Mouse (Mus musculus) ES-Bruce4 (cell line): Measurements from ENCODE around the gene BC048562. TPM values are rescaled to one million over a fixed set of nuclear protein-coding genes. Genes with fewer than 3 reads are reported as not detected.
A peak's percentile ranks its signal among the peaks of the same experiment; 100 is the strongest.

Experiments
- H3K27ac ChIP-seq: 2 replicates; pipeline ENCODE4 v1.5.1; 2012; ENCODE audit warnings: low read length, inconsistent platforms; ENCODE audit not compliant: insufficient read depth
- H3K27me3 ChIP-seq: 2 replicates; pipeline ENCODE4 v1.6.1; 2012; ENCODE audit warnings: mild to moderate bottlenecking, low read length, inconsistent platforms; ENCODE audit not compliant: control insufficient read depth, poor library complexity, insufficient read depth, severe bottlenecking
- H3K36me3 ChIP-seq: 2 replicates; pipeline ENCODE4 v1.6.1; 2012; ENCODE audit warnings: inconsistent platforms, mild to moderate bottlenecking, low read length, moderate library complexity; ENCODE audit not compliant: control insufficient read depth, poor library complexity, insufficient read depth, severe bottlenecking
- H3K4me1 ChIP-seq: one replicate; pipeline ENCODE4 v1.8.1; 2011; ENCODE audit warnings: low read length; ENCODE audit not compliant: control insufficient read depth, insufficient read depth
- H3K4me3 ChIP-seq: 2 replicates; pipeline ENCODE4 v1.5.1; 2011; ENCODE audit warnings: low read depth, mild to moderate bottlenecking, low read length
- H3K9ac ChIP-seq: 2 replicates; pipeline ENCODE4 v1.6.1; 2012; ENCODE audit warnings: low read depth, mild to moderate bottlenecking, inconsistent platforms; ENCODE audit not compliant: poor library complexity, severe bottlenecking
- H3K9me3 ChIP-seq: replicated peaks from 2 replicates; pipeline ENCODE4 v1.6.1; 2012; ENCODE audit warnings: mild to moderate bottlenecking, low read length, inconsistent platforms; ENCODE audit not compliant: control insufficient read depth, poor library complexity, insufficient read depth, severe bottlenecking
- CTCF ChIP-seq: IDR thresholded peaks from one replicate; pipeline ENCODE4 v1.8.1; 2011; ENCODE audit warnings: low read depth, low read length
- EP300 ChIP-seq: IDR thresholded peaks from 2 replicates; pipeline ENCODE4 v1.6.1; 2011; ENCODE audit warnings: low read depth, low read length; ENCODE audit not compliant: insufficient read depth
- POLR2A ChIP-seq: IDR thresholded peaks from one replicate; pipeline ENCODE4 v1.8.1; 2011; ENCODE audit warnings: low read length; ENCODE audit not compliant: insufficient read depth
- polyA plus RNA-seq: library from polyadenylated mRNA; stranded (reverse); fragments of >200 nt; gene quantifications from 2 replicates; pipeline ENCODE4 v1.2.4, GENCODE M21; 2011; ENCODE audit warnings: low read depth; ENCODE audit not compliant: missing spikeins, insufficient read depth, insufficient read length

The BC048562 gene
- polyA plus RNA-seq = not detected in 2 replicates

DNA sequence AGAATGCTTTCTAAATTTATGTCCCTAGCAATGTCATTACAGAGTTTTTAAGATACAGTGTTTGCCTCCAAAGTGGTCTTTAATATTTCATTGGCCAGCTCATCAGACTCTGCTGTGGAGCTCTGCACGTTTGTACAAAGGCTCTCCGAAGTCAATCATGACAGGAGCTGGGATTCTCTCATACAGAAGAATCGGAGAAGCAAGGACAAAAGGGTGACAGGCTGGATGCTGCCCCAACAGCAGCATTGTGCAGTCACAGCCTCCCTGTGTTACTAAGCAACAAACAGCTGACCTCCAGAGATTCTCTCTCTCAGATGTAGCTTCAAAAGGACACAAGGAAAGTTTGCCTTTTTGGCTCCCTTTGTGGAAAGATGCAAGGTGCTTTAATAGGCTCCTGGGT is at the start of gene BC048562:
BC048562 (plus strand) TSS at position 301 of the 400 bp plus-strand sequence.
- Histone ChIP-seq H3K9ac (no peak within 1 kb of the TSS), H3K4me3 (no peak within 1 kb of the TSS), H3K36me3 (no peaks in the 10 kb centered on the region), H3K9me3 (no peaks in the 10 kb centered on the region), H3K27ac (no peak within 1 kb of the TSS), H3K4me1 (no peaks in the 10 kb centered on the region), H3K27me3 (no peaks in the 10 kb centered on the region)
- TF ChIP-seq POLR2A (no peak), EP300 (no peak), CTCF (no peak)

DNA sequence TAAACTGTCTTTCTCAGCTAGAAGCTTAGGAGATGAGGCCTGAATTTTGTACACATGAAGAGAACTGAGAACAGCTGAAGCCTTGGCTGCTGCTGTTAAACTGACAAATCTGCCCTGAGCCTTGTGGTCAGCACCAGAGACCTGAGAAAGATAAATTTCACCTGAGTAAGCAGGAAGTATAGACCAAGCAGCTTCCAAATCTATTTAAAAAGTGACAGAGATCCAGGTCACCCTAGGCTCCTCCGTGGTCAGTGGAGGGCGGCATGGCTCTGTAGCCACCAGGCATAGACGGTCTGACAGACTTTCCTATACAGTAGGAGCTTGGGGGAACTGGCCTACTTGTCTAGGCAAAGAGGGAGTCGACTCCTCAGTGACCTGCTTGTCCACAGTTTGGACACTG is 49.5 kb upstream of the BC048562 start:
- Histone ChIP-seq H3K4me1 (peaks cover 8% of the 10 kb centered on the region), H3K27me3 (no peaks in the 10 kb centered on the region), H3K9me3 (no peaks in the 10 kb centered on the region), H3K9ac (no peak overlapping the region), H3K4me3 (no peak overlapping the region), H3K27ac (no peak overlapping the region), H3K36me3 (peaks cover 6% of the 10 kb centered on the region; the same call in 1 of the 2 replicates)
- TF ChIP-seq CTCF (no peak), POLR2A (no peak), EP300 (no peak)

DNA sequence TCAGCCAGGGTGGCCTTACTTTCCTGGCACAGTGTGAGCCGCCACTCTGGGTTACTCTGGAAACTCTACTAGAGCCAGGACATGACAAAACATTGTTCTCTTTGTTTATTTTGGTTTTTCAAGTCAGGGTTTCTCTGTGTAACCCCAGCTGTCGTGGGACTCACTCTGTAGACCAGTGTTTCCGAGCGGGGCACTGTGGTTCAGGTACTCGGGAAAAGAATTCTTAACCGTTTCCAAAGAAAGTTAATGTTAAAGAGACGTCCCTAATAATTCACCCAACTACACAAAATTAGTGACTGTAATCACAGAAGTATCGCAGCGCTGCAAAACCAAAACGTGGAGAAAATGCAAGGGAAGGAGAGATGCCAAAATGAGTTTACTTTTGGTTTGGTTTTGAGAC is 47.7 kb upstream of the BC048562 start:
- Histone ChIP-seq H3K36me3 (peaks cover 2% of the 10 kb centered on the region; the same call in 1 of the 2 replicates), H3K9me3 (no peaks in the 10 kb centered on the region), H3K9ac (no peak overlapping the region), H3K27ac (no peak overlapping the region), H3K27me3 (no peaks in the 10 kb centered on the region), H3K4me1 (peaks cover 10% of the 10 kb centered on the region), H3K4me3 (no peak overlapping the region)
- no peak for TF ChIP-seq POLR2A
- TF ChIP-seq CTCF = no peak
- no peak for TF ChIP-seq EP300

DNA sequence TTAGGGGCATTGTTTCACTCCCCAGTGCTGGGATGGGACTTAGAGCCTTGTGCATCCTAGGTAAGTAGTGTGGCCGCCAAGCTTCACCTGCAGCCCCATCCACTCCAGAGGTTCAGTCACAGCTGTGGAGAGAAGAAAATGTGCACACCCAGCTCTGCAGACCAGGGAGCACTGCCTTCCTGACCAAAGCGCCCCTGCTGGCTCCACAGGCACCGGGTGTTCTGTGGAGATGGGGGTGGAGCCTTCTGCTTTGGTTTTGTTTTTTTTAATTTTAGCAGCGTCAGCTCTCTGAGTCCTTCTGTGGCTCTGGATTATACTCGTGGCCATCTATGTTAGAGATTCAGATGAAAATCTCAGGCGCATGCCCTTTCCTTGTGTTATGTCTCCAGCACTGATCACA is 47.1 kb upstream of the BC048562 start:
- no peaks in the 10 kb centered on the region for H3K9me3 ChIP-seq
- no peaks in the 10 kb centered on the region for H3K36me3 ChIP-seq
- H3K27ac ChIP-seq = no peak overlapping the region
- no peaks in the 10 kb centered on the region for H3K27me3 ChIP-seq
- no peak overlapping the region for H3K9ac ChIP-seq
- TF ChIP-seq CTCF (no peak), EP300 (no peak), POLR2A (no peak)
- H3K4me1 ChIP-seq = peaks cover 10% of the 10 kb centered on the region
- no peak overlapping the region for H3K4me3 ChIP-seq

DNA sequence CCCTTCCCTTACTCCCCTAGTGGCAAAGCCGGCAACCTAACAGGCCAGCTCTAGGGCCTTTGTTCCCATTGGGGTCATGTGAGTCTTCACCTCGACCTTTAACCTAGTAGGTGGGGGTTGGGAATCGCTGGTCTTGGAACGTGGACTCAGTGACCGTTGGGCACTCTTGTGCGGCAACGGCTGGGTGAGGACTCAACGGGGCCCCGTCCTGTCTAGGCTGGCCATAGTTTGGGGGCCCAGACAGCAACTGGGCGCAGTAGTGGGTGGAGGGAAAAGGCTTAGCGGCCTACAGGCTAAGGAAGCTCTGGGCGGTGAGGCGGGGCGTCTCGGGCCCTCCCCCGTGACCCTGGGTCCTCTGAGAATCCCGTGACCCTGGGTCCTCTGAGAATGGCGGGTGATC is 43.6 kb upstream of the BC048562 start, which contains the start of gene 1700102P08Rik:
1700102P08Rik (plus strand) TSS at position 130 of the 400 bp plus-strand sequence.
- peak within 1 kb of the TSS; percentile 66; the same call in 1 of the 2 replicates for H3K27ac ChIP-seq

DNA sequence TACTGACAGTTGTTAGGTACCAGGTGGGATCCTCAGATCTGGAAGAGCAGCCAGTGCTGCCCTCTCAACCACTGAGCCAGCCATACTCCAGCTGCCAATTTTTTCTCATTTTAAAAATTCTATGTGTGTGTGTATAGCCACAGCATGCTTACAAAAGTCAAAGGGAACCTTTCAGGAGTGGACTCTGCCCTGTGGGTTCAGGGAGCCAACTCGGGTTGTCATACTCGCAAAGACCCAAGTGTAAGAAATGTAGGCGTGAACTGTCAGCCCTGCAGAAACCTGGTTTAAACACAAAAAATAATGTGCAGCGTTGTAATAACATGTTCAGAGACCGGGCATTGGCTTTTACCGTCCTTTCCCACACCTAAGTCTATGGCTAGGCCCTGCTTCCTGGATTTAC is 42.1 kb upstream of the BC048562 start:
- H3K27ac ChIP-seq = no peak overlapping the region
- H3K4me1 ChIP-seq = peaks cover 6% of the 10 kb centered on the region
- no peak overlapping the region for H3K9ac ChIP-seq
- no peaks in the 10 kb centered on the region for H3K9me3 ChIP-seq
- no peaks in the 10 kb centered on the region for H3K27me3 ChIP-seq
- TF ChIP-seq POLR2A (no peak), CTCF (no peak), EP300 (no peak)
- H3K36me3 ChIP-seq = no peaks in the 10 kb centered on the region
- no peak overlapping the region for H3K4me3 ChIP-seq

More for the DNA sequence above, 43.6 kb upstream of the BC048562 start, which contains the start of gene 1700102P08Rik:
- H3K4me3 ChIP-seq = peak within 1 kb of the TSS; percentile 59
- TF ChIP-seq CTCF = no peak
- peak; percentile 51 for TF ChIP-seq EP300
- no peaks in the 10 kb centered on the region for H3K9me3 ChIP-seq
- H3K27me3 ChIP-seq = no peaks in the 10 kb centered on the region
- no peaks in the 10 kb centered on the region for H3K36me3 ChIP-seq
- H3K9ac ChIP-seq = peak within 1 kb of the TSS; percentile 36
- H3K4me1 ChIP-seq = peaks cover 6% of the 10 kb centered on the region
